Mouse (Mus musculus) right cerebral cortex, postnatal 25 days (tissue): ENCODE results near the gene Plekhg3.

ENCODE experiments used
- DNase-seq: peaks from one replicate; pipeline ENCODE4 v3.0.0; 2022

The Plekhg3 gene

DNA sequence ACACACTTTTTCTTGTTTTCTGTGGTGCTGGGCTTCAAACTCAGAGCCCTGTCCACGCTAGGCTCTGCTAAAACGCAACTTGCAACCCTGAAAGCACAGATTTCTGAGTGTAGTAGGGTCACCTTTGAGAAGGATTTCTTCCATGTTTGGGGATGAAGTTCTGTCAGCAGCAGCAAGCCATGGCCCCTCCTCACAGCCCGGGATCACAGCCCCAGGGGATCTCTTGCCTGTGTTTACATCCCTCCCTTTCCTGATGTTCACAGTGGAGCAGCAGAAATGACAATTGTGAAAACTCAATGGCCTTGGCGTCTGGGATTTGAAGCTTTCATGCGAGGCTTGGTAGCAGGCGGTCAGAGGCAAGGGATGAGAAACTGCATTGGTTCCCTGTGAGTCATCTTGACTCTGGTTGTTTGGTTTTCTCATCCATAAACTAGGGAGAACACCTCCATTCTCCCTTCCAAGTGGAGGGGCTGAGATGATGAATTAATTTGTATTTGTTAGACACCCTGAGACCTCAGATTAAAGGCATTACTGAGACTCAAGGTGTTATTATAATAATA is at the start of gene Plekhg3:
TSS of gene Plekhg3 (plus strand) at position 312 of the 560 bp plus-strand sequence.
- no peak for DNase-seq

GRCm38 (mm10) chr12:76482446-76482845 is 48.2 kb upstream of the Plekhg3 start:
- DNase-seq = no peak

GRCm38 (mm10) chr12:76482948-76483347 is 47.7 kb upstream of the Plekhg3 start:
- no peak for DNase-seq

- DNase-seq = no peak
Measured at GRCm38 (mm10) chr12:76484881-76485280, 45.8 kb upstream of the Plekhg3 start.

DNA sequence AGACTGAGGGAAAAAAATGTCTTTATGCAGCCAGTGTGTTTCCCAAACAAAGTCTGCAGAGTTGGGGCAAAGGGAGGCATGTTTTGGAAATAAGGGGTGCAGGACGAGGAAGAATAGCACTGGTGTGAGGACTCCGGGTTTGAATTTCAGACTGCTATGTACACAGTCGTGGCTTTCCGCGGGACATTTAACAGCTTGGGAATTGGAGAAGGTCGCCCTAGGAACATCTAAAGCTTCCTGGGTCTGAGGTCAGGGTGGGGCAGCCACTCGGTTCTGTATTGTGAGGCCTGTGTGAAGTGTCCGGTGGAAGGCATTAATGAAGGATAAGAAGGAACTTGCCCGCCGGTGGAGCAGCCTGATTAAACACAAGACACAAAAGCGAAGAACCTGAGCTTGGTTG is 45.3 kb upstream of the Plekhg3 start:
- DNase-seq = no peak

- DNase-seq = no peak
Measured at GRCm38 (mm10) chr12:76486943-76487342, 43.7 kb upstream of the Plekhg3 start.

DNA sequence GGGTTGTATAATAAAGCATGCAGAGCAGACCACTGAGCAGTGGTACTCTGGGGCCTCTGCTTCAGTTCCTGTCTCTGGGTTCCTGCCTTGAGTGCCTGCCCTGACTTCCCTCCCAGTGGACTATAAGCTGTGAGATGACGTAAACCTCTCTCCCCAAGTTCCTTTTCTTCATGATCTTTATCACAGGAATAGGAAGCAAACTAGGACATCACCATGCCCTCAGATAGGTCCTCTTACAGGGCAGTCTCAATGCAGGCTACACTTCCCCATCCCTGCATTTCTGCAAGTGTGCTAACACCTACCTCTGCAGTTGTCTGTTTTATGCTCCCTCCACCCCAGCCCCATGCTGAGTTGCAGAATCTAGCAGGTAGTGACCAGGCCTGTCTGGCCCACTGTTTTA is 39.9 kb upstream of the Plekhg3 start:
- DNase-seq = no peak

DNA sequence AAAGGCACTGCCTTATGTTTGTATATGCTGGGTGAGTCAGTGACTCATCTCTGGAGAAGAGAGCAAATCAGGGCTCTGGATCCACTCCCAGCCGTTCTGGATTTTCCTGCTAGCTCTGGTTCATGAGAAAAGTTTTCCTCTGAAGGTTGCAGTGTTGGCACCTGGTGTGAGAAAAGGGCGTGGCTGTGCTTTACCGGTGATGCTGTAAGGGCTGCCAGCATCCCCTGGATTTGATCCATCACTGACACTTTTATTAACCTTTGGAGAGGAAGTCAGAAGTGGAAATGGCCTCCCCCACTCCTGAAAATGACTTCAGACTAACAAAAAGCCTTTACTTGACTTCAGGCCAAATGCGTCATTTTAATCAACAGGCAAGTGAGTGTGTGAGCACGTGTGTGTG is 37.2 kb upstream of the Plekhg3 start:
- peak; percentile 42 for DNase-seq

DNA sequence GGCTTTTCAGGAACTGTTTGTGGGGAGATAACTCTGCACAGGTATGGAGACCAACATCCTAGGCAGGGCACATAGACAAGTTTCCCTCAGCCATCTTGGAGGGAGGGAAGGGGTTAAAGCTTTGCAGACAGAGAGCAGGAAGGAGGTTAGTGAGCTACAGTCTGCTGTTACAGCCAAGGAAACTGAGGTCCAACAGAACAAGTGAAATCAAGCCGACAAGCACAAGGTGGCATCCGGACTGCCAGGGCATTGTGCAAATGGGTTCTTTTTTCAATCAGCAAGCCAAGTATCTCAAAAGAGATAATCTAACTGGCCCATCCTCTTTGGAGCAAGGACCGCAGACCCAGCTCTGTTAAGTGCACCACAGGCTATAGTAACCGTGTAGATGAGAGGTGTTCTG is 35.3 kb upstream of the Plekhg3 start:
- no peak for DNase-seq

DNA sequence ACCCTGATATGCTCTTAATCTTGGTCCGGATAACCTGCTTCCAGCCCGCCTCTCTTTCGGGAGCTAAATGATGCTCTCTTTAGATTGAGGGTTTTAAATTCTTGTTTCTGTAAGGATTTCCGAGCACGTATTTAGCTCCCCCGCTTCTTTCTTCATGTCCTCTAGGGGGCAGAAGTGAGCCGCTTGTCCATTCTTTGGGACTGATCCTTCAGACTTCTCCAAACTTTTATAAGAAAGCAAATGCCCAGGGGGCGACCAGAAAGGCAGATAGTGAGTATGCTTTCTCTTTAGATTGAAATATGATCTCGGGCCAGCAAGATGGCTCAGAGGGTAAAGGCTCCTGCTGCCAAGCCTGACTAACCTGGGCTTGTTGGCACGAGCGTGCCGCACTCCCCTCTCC is 34.4 kb upstream of the Plekhg3 start:
- DNase-seq = peak; percentile 20

DNA sequence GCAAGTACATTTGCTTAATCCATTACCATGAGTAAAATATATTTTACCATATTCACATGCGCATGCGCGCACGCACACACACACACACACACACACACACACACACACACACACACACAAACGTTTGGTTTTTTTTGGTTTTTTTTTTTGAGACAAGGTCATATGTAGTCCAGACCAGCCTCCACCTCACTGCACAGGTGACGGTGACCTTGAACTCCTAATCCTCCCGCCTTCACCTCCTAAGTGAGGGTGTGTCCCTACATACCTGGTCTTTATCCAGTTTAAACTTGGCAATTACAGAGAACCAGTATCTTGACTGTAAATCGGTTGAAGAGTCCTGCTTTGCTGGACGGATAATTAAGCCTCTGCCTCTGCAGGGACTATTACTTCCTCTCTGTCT is 31.4 kb upstream of the Plekhg3 start:
- no peak for DNase-seq

DNA sequence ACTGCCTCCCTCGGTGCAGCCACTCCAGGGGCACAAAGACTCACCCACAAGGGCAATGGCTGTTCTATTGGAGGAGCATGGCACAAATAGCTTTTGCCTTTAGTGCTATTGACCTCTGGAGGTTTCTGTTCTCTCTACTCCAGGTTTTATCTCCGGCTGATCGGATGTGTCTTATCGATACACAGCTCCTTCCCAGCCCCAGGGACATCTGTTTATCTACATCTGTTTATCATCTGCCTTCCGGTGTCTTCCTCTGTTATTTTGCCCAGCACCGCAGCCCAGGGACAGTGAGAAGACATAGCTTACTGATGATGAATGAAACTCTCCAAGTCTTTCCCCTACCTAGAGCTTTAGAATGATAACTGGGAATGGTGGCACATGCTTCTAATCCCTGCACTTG is 30.6 kb upstream of the Plekhg3 start:
- no peak for DNase-seq

DNA sequence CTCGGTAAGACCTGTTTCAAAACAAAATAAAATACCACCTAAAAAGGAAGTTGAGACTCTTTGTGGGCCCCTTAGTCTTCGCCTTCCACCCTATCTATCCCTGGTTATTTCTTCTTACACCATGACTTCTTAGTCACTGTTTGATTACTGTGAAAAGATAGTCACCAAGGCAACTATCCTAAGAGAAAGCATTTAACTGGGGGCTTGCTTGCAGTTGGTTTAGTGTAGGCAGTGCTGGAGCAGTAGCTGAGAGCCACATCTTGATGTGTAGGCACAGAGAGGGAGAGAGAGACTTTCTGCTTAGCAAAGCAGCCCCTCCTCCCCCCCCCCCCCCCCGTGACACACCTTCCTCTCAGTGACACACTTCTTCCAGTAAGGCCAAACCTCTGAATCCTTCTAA is 29.8 kb upstream of the Plekhg3 start:
- no peak for DNase-seq

GRCm38 (mm10) chr12:76502981-76503380 is 27.7 kb upstream of the Plekhg3 start:
- DNase-seq = no peak

- DNase-seq = no peak
Measured at GRCm38 (mm10) chr12:76506522-76506921, 24.2 kb upstream of the Plekhg3 start.

DNA sequence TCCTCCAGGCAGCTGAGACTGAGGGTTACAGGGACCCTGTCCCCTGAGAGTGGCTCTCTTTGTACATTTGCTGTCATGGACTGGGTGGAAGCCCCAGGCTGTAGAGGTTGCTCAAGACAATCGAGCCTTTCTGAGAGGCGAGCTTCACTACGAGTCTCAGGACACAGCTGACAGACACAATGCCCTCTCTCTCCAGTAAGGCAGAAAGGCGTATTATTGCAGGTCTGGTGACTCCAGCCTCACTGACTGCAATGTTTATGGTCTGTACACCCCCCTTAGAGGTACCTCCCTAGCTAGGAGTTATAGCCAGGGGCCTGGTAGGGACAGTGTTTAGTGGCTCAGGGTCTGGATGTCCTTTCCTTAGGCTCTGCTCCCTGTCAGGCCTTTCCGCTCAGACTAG is 22.9 kb upstream of the Plekhg3 start:
- no peak for DNase-seq

- no peak for DNase-seq
Measured at GRCm38 (mm10) chr12:76508909-76509440, 21.7 kb upstream of the Plekhg3 start.

DNA sequence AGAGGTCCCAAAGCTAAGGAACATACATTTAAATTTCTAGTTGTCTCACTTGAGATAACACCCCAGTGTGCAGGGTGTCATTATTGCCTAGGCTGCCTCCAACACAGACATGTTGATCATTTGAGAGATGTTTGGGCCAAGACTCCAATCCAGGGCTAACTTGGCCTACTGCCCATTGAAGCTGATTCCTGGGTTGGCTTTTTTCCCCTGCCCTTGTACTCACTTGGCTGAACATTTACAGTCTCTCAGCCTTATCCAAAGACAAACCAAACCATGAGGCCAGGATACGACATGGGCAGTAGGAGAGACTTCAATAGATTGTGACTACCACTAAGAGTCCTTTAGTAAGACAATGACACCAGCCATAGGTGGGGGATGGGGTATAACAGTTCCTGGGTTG is 18.0 kb upstream of the Plekhg3 start:
- DNase-seq = no peak

GRCm38 (mm10) chr12:76514842-76515241 is 15.8 kb upstream of the Plekhg3 start:
- DNase-seq = no peak

GRCm38 (mm10) chr12:76518000-76518399 is 12.7 kb upstream of the Plekhg3 start:
- no peak for DNase-seq

GRCm38 (mm10) chr12:76518909-76519842 is 11.5 kb upstream of the Plekhg3 start:
- no peak for DNase-seq

DNA sequence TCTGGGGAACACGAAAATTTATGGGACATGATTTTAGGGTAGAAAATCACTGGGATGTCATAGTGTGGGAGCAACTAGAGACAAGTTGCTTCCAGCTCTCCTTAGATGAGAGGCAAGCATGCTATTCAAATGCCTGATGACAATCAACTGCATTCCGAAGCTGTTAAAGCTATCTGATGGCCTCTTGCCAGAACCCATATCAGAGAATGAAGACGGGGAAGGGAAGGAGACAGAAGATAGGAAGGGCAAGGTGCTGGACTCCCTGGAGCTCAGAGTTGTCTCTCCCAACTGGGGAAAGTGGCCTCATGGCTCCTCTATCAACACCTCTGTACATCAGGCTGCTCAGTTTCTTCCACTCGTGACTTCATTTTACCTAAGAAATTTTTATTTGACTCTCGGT is 7.0 kb upstream of the Plekhg3 start:
- no peak for DNase-seq

DNA sequence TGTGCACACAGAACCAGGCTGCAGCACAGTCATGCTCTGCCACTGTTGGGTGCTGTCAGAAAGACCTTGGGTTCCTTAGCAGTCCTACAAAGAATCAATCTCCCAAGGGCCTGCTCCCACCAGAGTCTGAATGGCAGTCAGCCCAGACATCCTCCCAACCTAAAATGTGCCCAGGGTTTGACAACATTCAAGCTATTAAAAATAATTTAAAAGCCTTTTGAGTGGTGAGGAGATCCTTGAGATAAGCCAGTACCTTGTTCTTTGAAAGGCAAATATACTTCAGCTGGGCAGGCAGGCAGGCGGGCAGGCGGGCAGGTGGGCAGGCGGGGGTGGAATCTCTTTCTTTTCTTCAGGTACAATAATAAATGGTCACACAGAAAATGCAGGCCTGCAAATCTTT is 5.8 kb upstream of the Plekhg3 start:
- DNase-seq = no peak

- DNase-seq = no peak
Measured at GRCm38 (mm10) chr12:76527245-76527881, 3.3 kb upstream of the Plekhg3 start.
